Mouse (Mus musculus): ENCODE measurements around the gene Olfr344. TPM values are rescaled to one million over a fixed set of nuclear protein-coding genes. Genes with fewer than 3 reads are reported as not detected.

Gene Olfr344
- not detected for total RNA-seq (2021)
- long read RNA-seq, experiment 1, result 0 reads
- long read RNA-seq, experiment 2, result 0 reads

DNA sequence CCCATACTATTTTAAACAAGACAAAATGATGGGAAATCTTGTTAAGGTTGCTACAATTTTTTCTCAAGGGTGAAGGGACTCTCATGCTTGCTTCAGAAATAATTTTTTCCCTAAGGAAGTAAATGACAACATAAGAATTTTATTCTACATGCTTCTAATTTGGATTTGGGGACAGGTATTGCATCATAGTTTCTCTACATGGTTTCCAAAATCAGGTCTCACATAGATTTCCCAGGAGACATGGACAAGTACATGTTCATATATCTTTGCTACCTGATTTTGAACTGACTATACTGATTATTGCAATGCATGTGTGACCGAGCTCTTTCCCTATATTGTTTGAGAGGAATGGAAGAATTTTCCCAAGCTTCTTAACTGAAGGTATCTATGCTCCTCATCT, at the start of gene Olfr344:
Gene Olfr344, plus strand, starts transcription at position 301 of the 400 bp plus-strand sequence.
- no peak for DNase-seq (ENCODE audit: low spot score)

DNA sequence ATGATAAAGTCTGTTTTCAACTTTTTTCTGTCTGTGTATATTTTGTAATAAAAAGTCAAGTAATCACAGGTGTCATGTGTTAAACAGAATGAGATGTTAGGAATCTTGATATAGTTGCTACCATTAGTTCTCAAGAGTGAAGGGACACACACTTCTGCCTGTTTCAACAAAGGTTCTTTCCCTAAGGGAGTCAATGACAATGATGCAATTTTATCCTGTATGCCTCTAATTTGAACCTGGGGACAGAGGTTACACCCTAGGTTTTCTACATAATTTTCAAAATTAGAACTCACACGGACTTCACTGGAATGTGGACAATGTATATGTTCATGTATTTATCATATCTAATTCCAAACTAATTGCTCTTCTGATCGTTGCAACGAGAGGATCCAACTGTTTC, 41.8 kb upstream of the Olfr344 start, which contains the start of gene Olfr342:
Gene Olfr342, plus strand, starts transcription at position 301 of the 400 bp plus-strand sequence.
- no peak for DNase-seq (ENCODE audit: low spot score)

DNA sequence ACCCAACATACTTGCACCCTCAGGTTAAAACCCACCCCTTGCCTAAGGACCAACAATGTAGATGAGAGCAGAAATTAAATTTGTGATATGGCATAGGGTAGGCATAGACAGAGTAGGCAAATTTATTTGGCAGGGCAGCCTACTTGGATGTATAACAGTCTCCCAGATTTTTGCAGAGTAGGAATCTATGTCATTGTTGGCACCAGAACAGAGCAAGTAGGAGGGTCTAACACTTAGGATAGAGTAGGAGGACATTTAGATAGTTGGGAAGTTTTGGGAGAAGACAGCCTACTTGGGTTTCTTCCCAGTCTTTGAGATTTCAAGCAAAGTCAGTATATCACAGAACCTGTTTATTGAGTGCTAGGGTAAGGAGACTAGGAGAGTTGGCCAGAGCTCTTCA, 1.3 kb upstream of the Olfr344 start:
- DNase-seq (ENCODE audit: low spot score), result no peak

DNA sequence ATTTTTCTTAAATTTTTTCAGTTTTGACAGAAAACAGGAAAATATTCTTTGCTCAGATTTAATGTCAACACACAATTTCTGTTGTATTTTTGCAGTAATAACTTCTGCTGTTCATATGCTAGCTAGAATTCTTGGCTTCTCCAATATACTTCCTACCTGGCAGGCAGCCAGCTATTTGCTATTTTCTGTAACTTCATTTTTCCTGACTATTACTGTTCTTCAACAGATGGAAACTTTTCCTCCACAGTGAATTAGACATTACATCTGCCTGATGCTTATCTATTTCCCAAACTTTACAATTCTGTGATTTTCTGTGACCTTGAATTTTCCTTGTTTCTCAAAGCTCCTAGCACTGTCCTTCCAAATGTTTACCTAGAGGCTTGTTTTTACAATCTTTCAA, 560 bp downstream of the Olfr344 start:
- DNase-seq (ENCODE audit: low spot score), result no peak

- no peak for DNase-seq (ENCODE audit: low spot score)
Measured at GRCm38 (mm10) chr2:36567845-36568244, 1.4 kb downstream of the Olfr344 start.

Other genes starting within 250 kb of the Olfr344 start
- gene Olfr338, start 193.1 kb upstream of the Olfr344 start, total RNA-seq (2021), result not detected
- not detected for gene Olfr339, start 147.7 kb upstream of the Olfr344 start, total RNA-seq (2021)
- gene Olfr340, start 114.1 kb upstream of the Olfr344 start, total RNA-seq (2021), result not detected
- gene Olfr341, start 84.2 kb upstream of the Olfr344 start, total RNA-seq (2021), result not detected
- gene Olfr342, start 41.7 kb upstream of the Olfr344 start, total RNA-seq (2021), result not detected
- not detected for gene Olfr345, start 73.4 kb downstream of the Olfr344 start, total RNA-seq (2021)
- gene Olfr346, start 119.1 kb downstream of the Olfr344 start, total RNA-seq (2021), result not detected
- gene Olfr347, start 165.2 kb downstream of the Olfr344 start, total RNA-seq (2021), result not detected
- not detected for gene Olfr348, start 217.6 kb downstream of the Olfr344 start, total RNA-seq (2021)
- gene Olfr50, start 223.9 kb downstream of the Olfr344 start, total RNA-seq (2021), result not detected

Data from gastrocnemius, adult 18-20 months (tissue).